Mouse (Mus musculus) stomach, adult 2 months (tissue): ENCODE data around the gene Camk1d. TPM values are rescaled to one million over a fixed set of nuclear protein-coding genes. Genes with fewer than 3 reads are reported as not detected.

Experiments
- polyA plus RNA-seq: library from polyadenylated mRNA; depleted of rRNA; stranded (reverse); fragments of >200 nt; gene quantifications from 2 replicates; pipeline ENCODE4 v1.2.3, GENCODE M21; 2012; rRNA removed

Camk1d gene
- 1.9 and 3.5 TPM in 2 replicates for polyA plus RNA-seq

GRCm38 (mm10) chr2:5714211-5715053 is at the start of gene Camk1d:
Gene Camk1d (minus strand): TSS chr2:5714515.

Other genes with a start within 250 kb of the Camk1d start
- gene Nudt5, start 130.5 kb upstream of the Camk1d start, polyA plus RNA-seq = 2.4 and 2.6 TPM in 2 replicates
- gene Cdc123, start 130.6 kb upstream of the Camk1d start, polyA plus RNA-seq = 11.8 and 18.4 TPM in 2 replicates
- gene Gm13199, start 148.4 kb upstream of the Camk1d start, polyA plus RNA-seq = 0.51 and 1.7 TPM in 2 replicates
- gene Sec61a2, start 180.9 kb upstream of the Camk1d start, polyA plus RNA-seq = 3.5 and 6.9 TPM in 2 replicates
- 0.31 and 0.35 TPM in 2 replicates for gene Dhtkd1, start 228.3 kb upstream of the Camk1d start, polyA plus RNA-seq
- 0.28 and 0.32 TPM in 2 replicates for gene Upf2, start 237.0 kb upstream of the Camk1d start, polyA plus RNA-seq